Mouse (Mus musculus) spleen, adult 2 months (tissue): ENCODE data around the gene Dennd4a. TPM values are rescaled to one million over a fixed set of nuclear protein-coding genes. Genes with fewer than 3 reads are reported as not detected.

Experiments
- DNase-seq, 2 experiments: peaks; one replicate each; pipeline versions ENCODE4 v3.0.0 to v3.0.0-alpha.2; 2012 to 2021; ENCODE audit warnings: low spot score in 2 of 2, low read depth in 1 of 2
- H3K27ac ChIP-seq: fragments of 200-500 bp; 2 replicates; pipeline ENCODE4 v1.5.1; 2012; ENCODE audit warnings: low read length, inconsistent platforms; ENCODE audit not compliant: insufficient read depth
- H3K27me3 ChIP-seq: fragments of 200-500 bp; 2 replicates; pipeline ENCODE4 v1.6.1; 2012; ENCODE audit warnings: mild to moderate bottlenecking, moderate library complexity, low read length, inconsistent platforms; ENCODE audit not compliant: control insufficient read depth, insufficient read depth
- H3K36me3 ChIP-seq: fragments of 200-500 bp; 2 replicates; pipeline ENCODE4 v1.6.1; 2012; ENCODE audit warnings: mild to moderate bottlenecking, low read length, inconsistent platforms; ENCODE audit not compliant: control insufficient read depth, insufficient read depth
- H3K4me1 ChIP-seq: fragments of 200-500 bp; 2 replicates; pipeline ENCODE4 v1.6.1; 2011; ENCODE audit warnings: inconsistent platforms; ENCODE audit not compliant: control insufficient read depth, insufficient read depth, insufficient read length
- H3K4me3 ChIP-seq: fragments of 200-500 bp; 2 replicates; pipeline ENCODE4 v1.5.1; 2011; ENCODE audit warnings: mild to moderate bottlenecking, inconsistent platforms; ENCODE audit not compliant: insufficient read depth, insufficient read length; ENCODE audit errors: extremely low read depth
- CTCF ChIP-seq: fragments of 200-500 bp; IDR thresholded peaks from 2 replicates; pipeline ENCODE4 v1.5.1; 2011; ENCODE audit warnings: mild to moderate bottlenecking, inconsistent platforms; ENCODE audit not compliant: insufficient read depth, insufficient read length, insufficient replicate concordance; ENCODE audit errors: extremely low read depth
- POLR2A ChIP-seq: fragments of 200-500 bp; IDR thresholded peaks from 2 replicates; pipeline ENCODE4 v1.6.1; 2011; ENCODE audit warnings: low read depth, low read length, inconsistent platforms
- WGBS: fragments of 180-500 bp; shearing (Covaris S2); methylation state at CpG from one replicate; pipeline ENCODE4 v1.1.7; 2018; 5-methylcytosine and 5-hydroxymethylcytosine counted together
- polyA plus RNA-seq: library from polyadenylated mRNA; depleted of rRNA; stranded (reverse); fragments of >200 nt; gene quantifications from 2 replicates; pipeline ENCODE4 v1.2.3, GENCODE M21; 2012

Gene Dennd4a
- polyA plus RNA-seq, 1 experiment = 25.9 TPM

- Histone ChIP-seq H3K4me3 (no peak overlapping the region), H3K27me3 (no peaks in the 10 kb centered on the region), H3K36me3 (no peaks in the 10 kb centered on the region), H3K4me1 (0 out of 2 replicates have a peak, but pooled peaks cover 2% of the 10 kb centered on the region), H3K27ac (no peak overlapping the region)
- TF ChIP-seq CTCF (no peak), POLR2A (no peak)
- no peak for DNase-seq
- WGBS = 60% methylated on average over 4 of the region's 4 CpGs
Measured at GRCm38 (mm10) chr9:64930256-64930655, 119.1 kb downstream of the Dennd4a start.

DNA sequence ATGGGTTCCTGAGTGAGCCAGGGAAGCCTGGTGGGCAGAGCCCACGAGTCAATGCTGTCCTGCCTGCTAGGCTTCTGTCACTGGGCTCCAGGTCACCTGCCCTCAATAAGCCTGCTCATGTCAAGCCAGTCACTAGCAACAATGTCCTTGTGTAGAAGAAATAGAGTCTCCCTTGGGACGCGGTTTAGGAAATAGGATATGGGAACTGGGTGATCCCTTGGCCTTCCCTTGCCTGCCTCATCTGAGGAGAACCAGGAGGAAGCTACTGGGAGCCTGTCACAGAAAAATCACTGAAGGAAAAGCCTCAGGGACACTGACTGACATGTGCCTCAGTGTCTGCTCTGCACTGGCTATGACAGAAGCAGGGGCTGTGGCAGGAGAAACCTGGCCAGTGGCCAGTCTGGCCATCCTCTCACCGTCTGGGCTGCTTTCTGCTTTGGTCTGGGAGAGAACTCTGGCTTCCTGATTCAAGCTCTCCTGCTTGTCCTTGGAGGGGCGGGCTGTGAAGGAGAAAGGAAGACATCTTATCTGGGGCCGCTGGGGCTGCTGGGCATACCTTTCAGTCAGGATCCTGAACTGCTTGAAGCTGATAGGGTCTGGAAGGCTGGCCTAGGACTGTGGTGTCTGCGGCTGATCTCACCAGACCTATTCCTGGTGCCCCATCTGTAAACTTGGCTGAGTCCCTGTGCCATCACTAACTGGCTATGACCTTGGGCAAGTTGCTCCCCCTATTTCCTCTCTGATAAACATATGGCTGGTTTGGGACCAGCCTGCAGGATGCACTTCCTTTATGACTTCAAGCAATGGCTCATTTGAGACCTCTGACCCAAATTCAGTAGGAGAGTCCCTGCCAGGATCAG, 120.8 kb downstream of the Dennd4a start:
- Histone ChIP-seq H3K4me3 (no peak overlapping the region), H3K36me3 (no peaks in the 10 kb centered on the region), H3K4me1 (no peaks in the 10 kb centered on the region), H3K27ac (no peak overlapping the region), H3K27me3 (no peaks in the 10 kb centered on the region)
- no peak for DNase-seq
- TF ChIP-seq POLR2A = no peak
- WGBS = 69% methylated on average over 7 of the region's 7 CpGs

DNA sequence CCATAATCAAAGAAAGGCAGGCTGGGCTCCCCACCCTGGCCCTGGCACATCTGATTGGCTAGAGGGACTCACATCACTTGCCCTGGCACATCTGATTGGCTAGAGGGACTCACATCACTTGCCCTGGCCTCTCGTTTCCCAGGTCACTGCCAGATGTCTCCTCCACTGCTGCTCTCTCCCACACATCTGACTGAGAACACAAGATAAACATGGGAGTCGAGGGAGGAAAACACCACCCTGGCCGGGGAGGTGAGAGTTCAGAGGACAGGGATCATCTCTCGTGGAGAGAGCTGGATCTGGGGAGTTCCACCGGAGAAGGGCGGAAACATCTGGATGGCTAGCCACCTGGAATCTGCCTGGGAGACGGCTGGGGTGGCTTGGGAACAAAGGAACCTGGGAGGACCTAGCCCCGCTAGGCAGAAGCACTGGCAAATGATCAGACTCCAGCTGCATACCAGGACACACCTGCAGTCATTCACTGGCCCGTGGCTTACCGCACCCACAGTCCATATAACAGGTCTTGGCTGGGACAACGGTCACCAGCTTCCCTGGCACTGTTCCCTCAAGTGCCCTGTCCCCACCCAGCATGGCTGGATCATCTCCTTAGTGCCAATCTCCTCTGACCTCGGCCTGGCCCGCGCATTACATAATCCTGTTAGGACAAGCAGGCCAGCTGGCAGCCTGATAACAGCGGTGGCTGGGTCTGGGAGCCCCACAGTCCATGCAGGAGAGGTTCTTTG, 123.0 kb downstream of the Dennd4a start:
- DNase-seq = no peak
- Histone ChIP-seq H3K27me3 (no peaks in the 10 kb centered on the region), H3K27ac (no peak overlapping the region), H3K4me3 (no peak overlapping the region), H3K4me1 (no peaks in the 10 kb centered on the region), H3K36me3 (no peaks in the 10 kb centered on the region)
- WGBS = 73% methylated on average over 15 of the region's 15 CpGs
- TF ChIP-seq CTCF (no peak), POLR2A (no peak)

GRCm38 (mm10) chr9:64936508-64936907, 125.4 kb downstream of the Dennd4a start:
- 4% methylated on average over 6 of the region's 6 CpGs for WGBS
- DNase-seq = peak; percentile 49 to 54
- no peak overlapping the region for H3K4me3 ChIP-seq
- no peak overlapping the region for H3K27ac ChIP-seq
- H3K36me3 ChIP-seq = no peaks in the 10 kb centered on the region
- H3K4me1 ChIP-seq = no peaks in the 10 kb centered on the region
- TF ChIP-seq POLR2A (no peak), CTCF (peak; percentile 53; the same call in 1 of the 2 replicates)
- H3K27me3 ChIP-seq = no peaks in the 10 kb centered on the region

DNA sequence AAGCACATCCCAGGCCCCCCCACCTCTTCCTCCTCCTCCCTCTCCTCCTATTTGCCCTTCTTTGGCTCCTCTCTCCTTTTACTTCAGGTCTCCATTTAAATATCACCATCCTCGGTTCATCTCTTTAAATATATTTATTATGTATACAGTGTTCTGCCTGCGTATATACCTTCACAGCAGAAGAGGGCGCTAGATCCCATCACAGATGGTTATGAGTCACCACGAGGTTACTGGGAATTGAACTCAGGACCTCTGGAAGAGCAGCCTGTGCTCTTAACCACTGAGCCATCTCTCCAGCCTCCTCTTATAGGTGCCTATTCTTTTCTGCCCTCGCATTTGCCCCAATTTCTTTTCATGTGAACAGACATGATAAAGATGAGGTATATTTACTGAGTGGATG, 126.4 kb downstream of the Dennd4a start:
- 57% methylated on average over 5 of the region's 5 CpGs for WGBS
- no peaks in the 10 kb centered on the region for H3K4me1 ChIP-seq
- TF ChIP-seq CTCF (no peak), POLR2A (no peak)

DNA sequence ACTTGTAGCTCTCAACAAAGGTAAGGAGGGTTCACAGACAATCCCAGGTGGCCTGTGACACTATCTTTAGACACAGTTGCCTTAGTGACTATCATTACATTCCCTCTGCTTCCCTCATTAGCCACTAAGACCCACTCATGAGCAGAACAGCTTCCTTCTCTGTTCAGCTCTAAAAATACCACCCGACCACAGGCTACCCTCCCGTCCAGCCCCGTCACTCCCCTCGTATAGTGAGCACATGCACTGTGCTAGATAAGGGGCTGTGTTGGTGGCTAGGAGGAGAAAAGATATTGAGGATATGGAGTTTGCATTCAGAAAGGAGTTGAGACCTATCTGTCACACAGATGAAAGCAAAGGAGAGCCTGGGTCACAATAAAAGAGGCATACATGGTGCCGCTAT, 127.4 kb downstream of the Dennd4a start:
- H3K4me3 ChIP-seq = no peak overlapping the region
- WGBS = 19% methylated on average over 5 of the region's 5 CpGs
- no peaks in the 10 kb centered on the region for H3K36me3 ChIP-seq
- DNase-seq = no peak
- TF ChIP-seq POLR2A (no peak), CTCF (no peak)
- no peaks in the 10 kb centered on the region for H3K27me3 ChIP-seq
- no peaks in the 10 kb centered on the region for H3K4me1 ChIP-seq
- H3K27ac ChIP-seq = no peak overlapping the region

More for the DNA sequence above, 126.4 kb downstream of the Dennd4a start:
- Histone ChIP-seq H3K4me3 (no peak overlapping the region), H3K27me3 (no peaks in the 10 kb centered on the region), H3K36me3 (no peaks in the 10 kb centered on the region), H3K27ac (no peak overlapping the region)
- no peak for DNase-seq
